Mouse (Mus musculus) brain, embryonic 18.5 days (tissue): Measurements from ENCODE around the gene Vamp4.

ENCODE experiments used
- DNase-seq: peaks from one replicate; pipeline ENCODE4 v3.0.0-alpha.2; 2012; ENCODE audit warnings: low read depth, low spot score

Vamp4 gene

DNA sequence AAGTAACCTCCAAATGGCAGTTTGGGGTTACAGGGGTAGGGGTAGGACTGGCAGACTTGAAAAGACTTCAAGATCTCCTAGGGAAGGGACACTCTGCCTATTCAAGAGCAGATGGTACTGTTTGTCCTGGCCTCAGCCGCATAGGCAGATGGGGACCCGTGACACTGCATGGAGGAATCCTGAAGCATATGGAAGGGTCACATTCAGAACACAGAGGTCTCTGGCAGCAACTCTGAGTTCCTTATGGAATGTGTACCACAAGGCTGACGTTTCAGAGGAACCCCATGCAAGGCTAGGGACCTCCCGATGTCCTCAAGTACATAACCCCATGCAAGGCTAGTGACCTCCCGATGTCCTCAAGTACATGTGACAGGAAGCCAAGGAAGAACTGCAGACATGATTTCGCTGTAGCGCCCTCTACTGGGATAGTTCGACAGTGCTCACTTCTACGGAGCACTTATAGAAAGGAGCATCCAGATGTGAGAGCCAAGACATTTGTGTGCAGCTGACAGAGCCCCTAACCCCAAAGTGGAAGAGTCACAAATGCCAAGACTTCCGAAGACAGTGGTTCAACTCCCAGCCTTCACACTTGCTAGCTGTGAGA lies 75.9 kb downstream of the Vamp4 start:
- DNase-seq, result no peak

DNA sequence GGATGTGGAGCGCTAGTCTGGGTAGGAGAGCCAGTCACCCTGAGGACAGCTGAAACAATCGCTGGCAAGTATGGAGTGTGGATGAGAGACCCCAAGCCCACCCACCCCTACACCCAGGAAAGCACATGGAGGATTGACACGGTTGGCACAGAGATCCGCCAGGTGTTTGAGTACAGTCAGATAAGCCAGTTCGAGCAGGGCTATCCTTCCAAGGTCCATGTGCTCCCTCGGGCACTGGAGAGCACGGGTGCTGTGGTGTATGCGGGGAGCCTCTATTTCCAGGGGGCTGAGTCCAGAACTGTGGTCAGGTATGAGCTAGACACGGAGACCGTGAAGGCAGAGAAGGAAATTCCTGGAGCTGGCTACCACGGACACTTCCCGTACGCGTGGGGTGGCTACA lies 78.1 kb downstream of the Vamp4 start:
- no peak for DNase-seq
